Mouse (Mus musculus) ES-Bruce4 (cell line): ENCODE results near the gene Sdhaf2.
A peak's percentile ranks its signal among the peaks of the same experiment; 100 is the strongest.

ENCODE experiments used
- CTCF ChIP-seq: IDR thresholded peaks from one replicate; pipeline ENCODE4 v1.8.1; 2011; ENCODE audit warnings: low read depth, low read length
- EP300 ChIP-seq: IDR thresholded peaks from 2 replicates; pipeline ENCODE4 v1.6.1; 2011; ENCODE audit warnings: low read depth, low read length; ENCODE audit not compliant: insufficient read depth

- TF ChIP-seq CTCF = peak; percentile 6
- TF ChIP-seq EP300 = no peak
These were observed 4.1 kb upstream of the Sdhaf2 start for GRCm38 (mm10) chr19:10530082-10530481.
